ENCODE assay signal across 9 mouse cellular contexts in the genomic region with DNA sequence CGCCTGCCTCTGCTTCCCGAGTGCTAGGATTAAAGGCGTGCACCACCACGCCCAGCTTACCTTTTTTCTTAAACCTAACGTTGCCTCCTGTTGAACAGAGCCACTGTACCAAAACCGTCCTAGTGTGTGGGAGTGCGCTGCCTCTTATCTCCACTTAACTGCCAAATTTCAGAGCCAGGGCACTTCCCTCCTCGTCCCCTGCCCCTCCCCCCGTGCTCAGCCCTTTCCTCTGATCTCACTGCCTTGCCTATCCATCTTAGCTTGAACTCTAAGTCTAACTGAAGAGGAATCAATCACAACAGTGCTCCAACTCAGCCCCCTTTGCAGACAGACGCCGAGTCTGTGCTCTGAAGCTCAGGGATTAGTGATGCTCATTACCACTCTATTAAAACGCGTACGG. TPM values are rescaled to one million over a fixed set of nuclear protein-coding genes. Genes with fewer than 3 reads are reported as not detected.
A peak's percentile ranks its signal among the peaks of the same experiment; 100 is the strongest.
DNase-seq lines count a peak whose midpoint lies in the region; ATAC-seq lines count a peak whose summit lies in the region.
"Had no signal": no experiment of that assay in that cellular context is flagged by ENCODE, and none has a peak within 500 bp of the region (broad histone marks: within the 10 kb centered on the region; RNA-seq: fewer than 3 reads in every experiment).

No protein-coding gene starts in this region.

- H3K27ac ChIP-seq in midbrain, embryonic 12.5 days (replicated peaks), result no peak overlapping the region
- no peak overlapping the region for H3K27ac ChIP-seq in midbrain, embryonic 16.5 days (ENCODE audit: low read length)
- no peak overlapping the region for H3K27ac ChIP-seq in limb, embryonic 10.5 days
- H3K27ac ChIP-seq in hindbrain, embryonic 14.5 days, result no peak overlapping the region

- H3K4me2 ChIP-seq in midbrain, embryonic 12.5 days (replicated peaks), result peak overlapping the region; percentile 17; the same call in 1 of the 2 replicates
- no peak overlapping the region for H3K4me2 ChIP-seq in midbrain, embryonic 16.5 days (ENCODE audit: low read length)
- no peak overlapping the region for H3K4me2 ChIP-seq in hindbrain, embryonic 14.5 days (replicated peaks)

- no peaks in the 10 kb centered on the region for H3K27me3 ChIP-seq in midbrain, embryonic 12.5 days
- H3K27me3 ChIP-seq in midbrain, embryonic 16.5 days (ENCODE audit: control insufficient read depth, insufficient read depth, low read depth, low read length), result no peaks in the 10 kb centered on the region
- H3K27me3 ChIP-seq in limb, embryonic 10.5 days (ENCODE audit: low read depth, poor library complexity, severe bottlenecking), result no peaks in the 10 kb centered on the region
- H3K27me3 ChIP-seq in hindbrain, embryonic 14.5 days (ENCODE audit: control insufficient read depth, insufficient read depth, low read length), result no peaks in the 10 kb centered on the region

- peak; percentile 76 for ATAC-seq in midbrain, embryonic 12.5 days (ENCODE audit: low FRiP score, low read depth)
- ATAC-seq in midbrain, embryonic 16.5 days, result no peak
- ATAC-seq in hindbrain, embryonic 14.5 days (ENCODE audit: low FRiP score), result no peak

- 0 out of 2 replicates have a peak, but pooled peaks cover 3% of the 10 kb centered on the region for H3K36me3 ChIP-seq in midbrain, embryonic 12.5 days
- H3K36me3 ChIP-seq in midbrain, embryonic 16.5 days (ENCODE audit: control insufficient read depth, insufficient read depth, low read length), result no peaks in the 10 kb centered on the region
- peaks cover 18% of the 10 kb centered on the region for H3K36me3 ChIP-seq in limb, embryonic 10.5 days
- peaks cover 3% of the 10 kb centered on the region; the same call in 1 of the 2 replicates for H3K36me3 ChIP-seq in hindbrain, embryonic 14.5 days (replicated peaks; ENCODE audit: control insufficient read depth, insufficient read depth)

- H3K4me1 ChIP-seq in midbrain, embryonic 12.5 days, result peaks cover 4% of the 10 kb centered on the region; the same call in 1 of the 2 replicates
- H3K4me1 ChIP-seq in midbrain, embryonic 16.5 days (ENCODE audit: control insufficient read depth, insufficient read depth, low read length), result no peaks in the 10 kb centered on the region
- H3K4me1 ChIP-seq in limb, embryonic 10.5 days, result peaks cover 5% of the 10 kb centered on the region
- H3K4me1 ChIP-seq in hindbrain, embryonic 14.5 days (replicated peaks; ENCODE audit: control insufficient read depth, insufficient read depth, low read length), result 0 out of 2 replicates have a peak, but pooled peaks cover 3% of the 10 kb centered on the region

- no peak overlapping the region for H3K4me3 ChIP-seq in midbrain, embryonic 12.5 days
- H3K4me3 ChIP-seq in midbrain, embryonic 16.5 days (ENCODE audit: low read depth, low read length), result no peak overlapping the region
- no peak overlapping the region for H3K4me3 ChIP-seq in limb, embryonic 10.5 days
- no peak overlapping the region for H3K4me3 ChIP-seq in hindbrain, embryonic 14.5 days (replicated peaks; ENCODE audit: low read length)
- H3K4me3 ChIP-seq: erythroblast, embryonic 14.5 days had no signal

- H3K9me3 ChIP-seq in midbrain, embryonic 12.5 days, result no peaks in the 10 kb centered on the region
- no peaks in the 10 kb centered on the region for H3K9me3 ChIP-seq in midbrain, embryonic 16.5 days (replicated peaks; ENCODE audit: control insufficient read depth, low read length, poor library complexity, severe bottlenecking)
- H3K9me3 ChIP-seq in limb, embryonic 10.5 days (replicated peaks), result no peaks in the 10 kb centered on the region
- no peaks in the 10 kb centered on the region for H3K9me3 ChIP-seq in hindbrain, embryonic 14.5 days (ENCODE audit: control insufficient read depth, low read length)

- peak; percentile 54 for DNase-seq in c-Kit-positive CD71-negative TER-119-negative erythroid progenitor cells, embryonic 14.5 days (ENCODE audit: low read depth)
- peak; percentile 34 for DNase-seq in limb, embryonic 10.5 days (ENCODE audit: low spot score)
- peak; percentile 45 for DNase-seq in thymus, postnatal 14 days
- DNase-seq in hindbrain, embryonic 14.5 days (ENCODE audit: low spot score), result no peak
- DNase-seq in cerebellum, postnatal 25 days, result no peak
- no peak for DNase-seq in spleen, postnatal 14 days (ENCODE audit: low spot score in 2 of 2)

- H3K9ac ChIP-seq in midbrain, embryonic 12.5 days (replicated peaks), result no peak overlapping the region
- no peak overlapping the region for H3K9ac ChIP-seq in midbrain, embryonic 16.5 days (ENCODE audit: low read depth, low read length)
- no peak overlapping the region for H3K9ac ChIP-seq in hindbrain, embryonic 14.5 days

- 30% methylated on average over 14 of the region's 14 CpGs for WGBS in midbrain, embryonic 12.5 days
- 27% methylated on average over 14 of the region's 14 CpGs for WGBS in midbrain, embryonic 16.5 days
- WGBS in limb, embryonic 10.5 days, result 24% methylated on average over 14 of the region's 14 CpGs
- 52% methylated on average over 14 of the region's 14 CpGs for WGBS in hindbrain, embryonic 14.5 days

RNA-seq across cellular contexts. Expression of gene Nfkb1, which starts 54.9 kb away (rescaled TPM):
- polyA plus RNA-seq in midbrain, embryonic 12.5 days (2016; fragmentation: Nextera tagmentation; extraction: Ambion mirVana), result 9.0 and 10.5 TPM in 2 replicates
- polyA plus RNA-seq in midbrain, embryonic 16.5 days (2015; fragmentation: Nextera tagmentation; extraction: Ambion mirVana), result 6.7 and 6.8 TPM in 2 replicates
- 10.7 and 12.0 TPM in 2 replicates for polyA plus RNA-seq in limb, embryonic 10.5 days (2016; fragmentation: Nextera tagmentation; extraction: Ambion mirVana)
- polyA plus RNA-seq in hindbrain, embryonic 14.5 days (2014; fragmentation: Nextera tagmentation; extraction: Ambion mirVana), result 9.1 and 10.2 TPM in 2 replicates

Comparison
In these comparisons a context has a peak if more than half of its experiments do, and no peak if none do; other contexts are left out.
1. DNase-seq: peak in c-Kit-positive CD71-negative TER-119-negative erythroid progenitor cells, embryonic 14.5 days (single experiment), limb, embryonic 10.5 days (single experiment) and thymus, postnatal 14 days (single experiment); none in hindbrain, embryonic 14.5 days (single experiment), cerebellum, postnatal 25 days (0 of 2) and spleen, postnatal 14 days (0 of 2).